Mouse (Mus musculus): ENCODE results near the gene Cenpx.

The Cenpx gene

DNA sequence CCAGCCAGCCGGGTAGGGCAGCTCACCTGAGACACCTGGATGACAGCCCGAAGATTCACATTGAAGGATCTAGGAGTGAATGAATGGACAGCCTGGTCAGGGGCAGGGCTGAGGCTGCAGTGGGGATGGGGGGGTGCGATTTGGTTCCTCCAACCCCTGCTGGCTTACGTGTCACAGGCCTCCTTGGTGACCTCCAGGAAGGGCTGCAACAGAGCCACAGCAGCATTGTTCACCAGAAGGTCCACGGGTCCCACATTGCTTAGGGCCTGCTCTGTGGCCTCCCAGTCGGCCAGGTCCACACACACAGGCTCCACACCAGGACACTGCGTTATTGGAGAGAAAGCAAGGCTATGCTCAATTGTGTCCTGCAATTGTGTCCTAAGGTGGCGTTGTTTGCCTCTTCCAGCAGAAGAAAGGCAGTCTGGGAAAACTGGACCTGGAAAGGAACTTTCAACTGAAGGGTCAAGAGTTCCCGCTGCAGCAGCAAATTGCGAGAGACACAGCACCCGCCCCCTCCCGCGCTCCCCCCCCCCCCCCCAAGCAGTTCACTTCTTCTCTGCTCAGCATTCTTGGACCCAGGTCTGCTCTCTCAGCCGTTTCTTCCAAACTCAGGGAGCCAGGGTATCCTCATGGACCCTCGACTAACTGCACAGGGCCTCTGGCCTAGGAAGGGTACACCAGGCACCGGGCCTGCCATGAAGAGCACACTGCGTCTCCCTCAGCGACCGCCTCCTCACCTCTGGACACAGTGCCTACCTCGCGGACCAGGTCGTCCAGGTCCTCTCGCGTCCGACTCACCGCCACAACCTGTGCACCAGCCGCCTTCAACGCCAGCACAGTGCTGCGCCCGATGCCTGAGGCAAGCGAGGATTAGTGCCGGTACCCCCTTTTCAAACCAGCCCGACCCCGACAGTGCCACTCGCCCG is 13.0 kb upstream of the Cenpx start:
- DNase-seq (ENCODE audit: low read depth, low spot score): no peak

DNA sequence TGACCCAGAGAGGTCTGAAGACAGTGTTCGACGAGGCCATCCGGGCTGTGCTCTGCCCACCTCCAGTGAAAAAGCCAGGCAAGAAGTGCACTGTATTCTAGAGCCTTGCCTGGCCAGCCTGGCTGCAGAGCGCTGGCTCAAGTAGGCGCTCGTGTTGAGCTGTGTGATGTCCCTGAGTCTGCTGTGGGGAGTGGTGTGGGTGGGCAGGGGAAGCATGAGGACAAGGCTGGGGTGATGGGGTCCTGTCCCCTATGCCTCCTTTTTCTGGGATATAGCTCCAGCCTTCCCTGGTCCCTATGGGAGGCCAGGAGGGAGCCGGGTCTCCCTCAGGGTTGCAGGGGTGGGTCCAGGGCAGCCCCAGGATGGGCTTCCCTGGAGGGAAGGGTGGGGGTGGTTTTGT is 10.0 kb upstream of the Cenpx start:
- no peak for DNase-seq (ENCODE audit: low read depth, low spot score)

DNA sequence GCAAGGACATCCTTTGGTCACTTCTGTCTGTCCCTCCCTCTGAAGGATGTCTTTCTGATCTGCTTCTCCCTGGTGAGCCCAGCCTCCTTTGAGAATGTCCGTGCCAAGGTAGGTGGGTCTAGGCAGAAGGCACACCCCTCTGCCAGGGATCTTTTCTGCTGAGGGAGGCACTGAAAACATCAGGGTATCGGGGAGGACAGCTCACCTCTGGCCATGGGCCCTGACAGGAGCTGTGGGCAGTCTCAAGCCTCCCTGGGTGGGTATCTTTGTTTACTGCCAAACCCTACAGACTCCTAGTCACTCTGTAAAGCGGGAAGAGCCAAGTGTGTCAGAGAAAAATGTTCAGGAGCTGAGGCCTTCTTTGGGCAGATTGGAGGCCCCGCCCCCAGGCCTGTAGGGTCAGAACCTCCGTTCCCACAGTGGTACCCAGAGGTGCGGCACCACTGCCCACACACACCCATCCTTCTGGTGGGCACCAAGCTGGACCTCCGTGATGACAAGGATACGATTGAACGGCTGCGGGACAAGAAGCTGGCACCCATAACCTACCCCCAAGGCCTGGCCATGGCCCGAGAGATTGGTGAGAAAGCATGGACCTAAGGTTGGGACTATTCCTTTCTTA is 9.3 kb upstream of the Cenpx start:
- no peak for DNase-seq (ENCODE audit: low read depth, low spot score)

- no peak for DNase-seq (ENCODE audit: low read depth, low spot score)
These were observed 8.6 kb upstream of the Cenpx start for GRCm38 (mm10) chr11:120722067-120722630.

GRCm38 (mm10) chr11:120721124-120722066 is 7.9 kb upstream of the Cenpx start, which contains the start of gene Rac3:
TSS of gene Rac3 (plus strand) at chr11:120721470.
- no peak for DNase-seq (ENCODE audit: low read depth, low spot score)

- peak; percentile 72 for DNase-seq (ENCODE audit: low read depth, low spot score)
These were observed 6.9 kb upstream of the Cenpx start for GRCm38 (mm10) chr11:120720450-120720849.

- no peak for DNase-seq (ENCODE audit: low read depth, low spot score)
These were observed 6.4 kb upstream of the Cenpx start for GRCm38 (mm10) chr11:120719841-120720376.

GRCm38 (mm10) chr11:120719242-120719641 is 5.7 kb upstream of the Cenpx start:
- no peak for DNase-seq (ENCODE audit: low read depth, low spot score)

DNA sequence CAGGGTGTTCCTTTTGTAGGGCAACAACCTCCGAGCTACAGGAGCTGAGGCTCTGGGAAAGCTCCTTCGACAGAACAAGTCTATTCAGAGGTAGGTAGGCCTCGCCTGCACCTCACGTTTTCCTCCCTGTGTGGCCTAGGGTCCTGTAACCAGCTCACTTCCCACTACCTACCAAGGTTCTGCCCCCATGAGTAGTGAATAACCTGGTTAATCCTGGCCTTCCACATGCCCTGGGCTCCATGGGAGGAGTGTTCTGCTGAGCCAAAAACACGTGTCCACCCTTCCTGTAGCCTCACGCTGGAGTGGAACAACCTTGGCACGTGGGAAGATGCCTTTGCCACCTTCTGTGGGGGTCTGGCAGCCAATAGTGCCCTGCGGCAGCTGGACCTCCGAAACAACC is 1.6 kb upstream of the Cenpx start:
- DNase-seq (ENCODE audit: low read depth, low spot score): no peak

DNA sequence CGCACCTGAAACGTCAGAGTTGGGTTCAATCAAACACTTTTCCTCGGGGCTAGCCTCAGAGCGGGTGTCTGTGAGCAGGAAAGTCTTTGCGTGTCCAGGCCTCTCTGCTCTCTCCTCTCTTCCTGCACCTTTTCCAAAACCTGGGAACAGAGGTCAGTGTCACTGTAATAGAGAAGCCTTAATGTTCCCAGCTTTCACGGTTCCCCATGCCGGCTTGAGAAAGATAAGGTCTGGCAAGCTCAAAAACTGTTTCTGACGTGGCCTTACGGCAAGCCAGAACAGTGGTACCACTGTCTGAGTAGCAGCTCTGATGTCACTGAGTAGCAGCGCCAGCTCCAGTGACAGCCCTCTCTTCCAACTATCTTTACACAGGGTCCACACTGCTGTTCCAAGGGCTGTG is 1.0 kb upstream of the Cenpx start:
- DNase-seq (ENCODE audit: low read depth, low spot score): no peak

- no peak for DNase-seq (ENCODE audit: low read depth, low spot score)
These were observed 568 bp downstream of the Cenpx start for GRCm38 (mm10) chr11:120712771-120713568.

DNA sequence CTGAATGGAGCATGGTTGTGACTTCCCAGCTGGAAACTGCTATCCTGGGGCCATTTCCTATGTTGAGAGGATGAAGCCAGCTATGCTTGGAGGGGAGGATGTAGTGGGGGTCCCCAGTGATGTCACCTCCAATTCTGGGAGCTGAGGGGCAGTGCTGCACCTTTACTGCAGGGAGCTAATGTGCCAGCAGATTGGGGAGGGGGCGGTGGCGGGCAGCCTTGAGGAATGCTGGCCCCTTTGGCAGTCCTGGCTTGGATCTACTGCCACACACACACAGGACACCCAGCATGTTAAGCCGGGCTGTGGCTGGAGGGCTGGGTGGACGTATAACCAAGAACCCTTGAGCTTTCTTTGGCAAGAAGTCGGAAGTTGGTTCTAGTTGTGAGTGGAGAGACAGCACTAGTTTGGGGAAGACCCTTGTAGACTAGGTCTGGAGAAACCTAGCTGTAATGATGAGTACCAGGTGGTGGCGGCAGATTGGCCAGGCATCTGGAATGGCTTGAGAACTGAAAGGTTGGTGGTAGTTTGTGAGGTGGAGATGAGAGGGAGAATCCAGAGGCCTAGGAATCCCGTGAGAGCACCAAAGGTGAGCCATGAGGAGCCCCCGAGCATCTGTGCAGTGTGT is 1.4 kb downstream of the Cenpx start:
- DNase-seq (ENCODE audit: low read depth, low spot score): no peak

- no peak for DNase-seq (ENCODE audit: low read depth, low spot score)
These were observed 2.9 kb downstream of the Cenpx start for GRCm38 (mm10) chr11:120710672-120711071.

DNA sequence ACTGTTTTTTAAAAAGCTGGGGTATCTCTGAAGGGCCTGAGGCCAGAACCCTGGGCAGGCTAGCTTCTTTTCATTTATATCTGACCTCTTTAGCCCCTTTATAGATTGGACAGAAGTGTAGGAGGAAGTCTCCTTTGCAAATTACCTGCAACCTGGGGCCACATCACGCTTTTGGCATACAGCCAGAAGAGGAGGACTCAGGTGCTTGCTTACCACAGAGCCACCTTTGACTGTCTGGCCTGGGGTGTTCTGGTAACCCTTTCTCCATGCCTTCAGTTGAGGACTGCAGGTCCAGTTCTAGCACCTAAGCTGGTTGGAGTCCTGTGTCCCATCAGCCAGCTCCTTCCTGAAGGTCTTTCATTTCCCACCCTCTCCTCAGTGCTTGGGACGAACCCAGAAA is 4.0 kb downstream of the Cenpx start:
- no peak for DNase-seq (ENCODE audit: low read depth, low spot score)

DNA sequence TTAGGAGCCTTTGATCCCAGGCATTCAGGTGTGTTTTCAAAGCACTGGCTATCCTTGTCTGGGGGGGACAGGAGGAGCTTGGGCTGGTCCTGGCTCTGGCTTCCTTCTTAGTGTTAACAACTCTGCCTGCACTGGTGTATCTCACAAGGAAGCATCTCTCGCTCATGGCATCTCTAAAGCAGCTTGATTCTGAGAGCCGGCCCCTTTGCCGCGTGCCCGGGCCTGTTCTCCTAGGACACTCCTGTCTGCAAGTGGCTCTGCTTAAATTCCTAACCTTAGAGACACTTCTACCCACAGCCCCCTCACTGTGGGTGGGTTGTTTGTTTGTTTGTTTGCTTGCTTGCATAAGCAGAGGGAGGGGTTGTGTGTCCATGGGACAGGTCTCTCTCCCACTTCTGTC is 5.6 kb downstream of the Cenpx start:
- DNase-seq (ENCODE audit: low read depth, low spot score): no peak

DNA sequence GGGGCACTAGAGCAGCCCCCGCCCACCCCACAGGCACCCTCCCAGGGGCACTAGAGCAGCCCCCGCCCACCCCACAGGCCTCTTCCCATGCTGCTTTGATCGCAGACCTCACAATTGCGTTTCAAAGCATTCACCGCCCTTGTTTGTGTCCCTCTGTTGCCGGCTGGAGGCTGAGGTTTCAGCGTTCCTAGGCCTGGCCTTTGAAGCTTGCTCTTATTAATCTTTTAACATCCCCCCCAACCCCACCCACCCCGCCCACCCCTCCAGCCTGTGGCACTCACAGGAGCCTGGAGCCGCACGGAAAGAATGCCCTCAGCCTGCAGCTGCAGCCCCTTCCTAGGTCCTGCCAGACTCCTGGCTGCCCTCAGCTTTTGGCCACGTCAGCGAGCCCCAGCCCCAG is 6.3 kb downstream of the Cenpx start:
- DNase-seq (ENCODE audit: low read depth, low spot score): no peak

- no peak for DNase-seq (ENCODE audit: low read depth, low spot score)
These were observed 7.4 kb downstream of the Cenpx start for GRCm38 (mm10) chr11:120706120-120706519.

DNA sequence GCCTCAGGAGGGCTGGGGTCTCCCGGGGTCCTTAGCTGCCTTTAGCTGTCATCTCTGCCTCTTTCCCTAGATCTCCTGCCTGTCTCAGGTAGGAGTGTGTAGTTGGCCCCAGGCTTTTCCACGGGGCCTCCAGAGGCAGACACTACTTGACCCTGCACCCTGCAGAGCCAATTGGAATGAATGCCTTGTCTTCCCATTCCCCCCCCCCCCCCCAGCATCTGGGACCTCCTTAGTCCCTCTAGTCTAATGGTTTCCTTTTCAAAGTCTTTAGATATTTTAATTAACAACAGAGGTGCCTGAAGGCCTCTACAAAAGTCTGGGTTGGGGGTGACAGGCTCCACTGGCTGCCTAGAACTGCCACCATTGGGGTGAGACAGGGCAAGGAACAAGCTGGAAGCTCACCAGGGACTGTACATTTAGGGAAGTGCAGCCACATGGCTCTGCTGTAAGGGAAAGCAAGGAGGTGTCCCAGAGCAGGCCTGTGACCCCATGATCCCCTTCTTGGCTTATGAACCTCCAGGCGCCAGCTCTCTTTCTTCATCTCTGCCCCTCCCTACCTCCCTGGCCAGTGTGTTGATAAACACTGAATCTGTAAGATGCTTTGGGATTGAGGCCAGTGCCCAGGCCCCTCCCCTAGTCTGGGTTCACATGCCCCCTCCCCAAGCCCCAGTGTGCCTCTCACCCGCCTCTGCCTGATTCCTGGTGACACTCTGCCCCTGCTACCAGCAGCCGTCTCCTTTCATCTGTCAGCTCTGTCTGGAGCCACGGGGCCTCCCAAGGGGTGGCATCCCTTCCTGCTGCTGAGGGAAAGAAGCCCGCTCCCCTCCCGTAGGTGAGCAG is 8.8 kb downstream of the Cenpx start:
- no peak for DNase-seq (ENCODE audit: low read depth, low spot score)
